Mouse (Mus musculus) midbrain, embryonic 12.5 days (tissue): ENCODE results near the gene Lrrc8d. TPM values are rescaled to one million over a fixed set of nuclear protein-coding genes. Genes with fewer than 3 reads are reported as not detected.

Experiments
- ATAC-seq: fragments of 200-750 bp; cut with Nextera tagmentation; 2 replicates; pipeline ENCODE4 v1.8.0; 2017; ENCODE audit warnings: low read depth, moderate TSS enrichment, moderate library complexity; ENCODE audit not compliant: low FRiP score
- H3K27ac ChIP-seq: fragments of 300-500 bp; sonication (generic); replicated peaks from 2 replicates; pipeline ENCODE4 v1.5.1; 2016; ENCODE audit warnings: mild to moderate bottlenecking
- H3K27me3 ChIP-seq: fragments of 300-500 bp; sonication (generic); 2 replicates; pipeline ENCODE4 v1.6.1; 2016; ENCODE audit warnings: mild to moderate bottlenecking
- H3K36me3 ChIP-seq: fragments of 300-500 bp; sonication (generic); 2 replicates; pipeline ENCODE4 v1.6.1; 2016
- H3K4me1 ChIP-seq: fragments of 300-500 bp; sonication (generic); 2 replicates; pipeline ENCODE4 v1.6.1; 2016
- H3K4me2 ChIP-seq: fragments of 300-500 bp; sonication (generic); replicated peaks from 2 replicates; pipeline ENCODE4 v1.6.1; 2016; ENCODE audit warnings: mild to moderate bottlenecking, moderate library complexity
- H3K4me3 ChIP-seq: fragments of 300-500 bp; sonication (generic); 2 replicates; pipeline ENCODE4 v1.5.1; 2016; ENCODE audit warnings: mild to moderate bottlenecking
- H3K9ac ChIP-seq: fragments of 300-500 bp; sonication (generic); replicated peaks from 2 replicates; pipeline ENCODE4 v1.6.1; 2016; ENCODE audit warnings: mild to moderate bottlenecking, moderate library complexity
- H3K9me3 ChIP-seq: fragments of 300-500 bp; sonication (generic); 2 replicates; pipeline ENCODE4 v1.6.1; 2016; ENCODE audit warnings: mild to moderate bottlenecking
- WGBS: fragments of 180-500 bp; shearing (Covaris S2); methylation state at CpG from one replicate; pipeline ENCODE4 v1.1.7; 2016; 5-methylcytosine and 5-hydroxymethylcytosine counted together
- polyA plus RNA-seq: library from polyadenylated mRNA; unstranded; fragments of >200 nt; fragmentation: Nextera tagmentation; extraction: Ambion mirVana; gene quantifications from 2 replicates; pipeline ENCODE4 v1.2.1, GENCODE M21; 2016

Lrrc8d gene
- polyA plus RNA-seq, 1 experiment from 2014 or later, result 34.7 TPM

DNA sequence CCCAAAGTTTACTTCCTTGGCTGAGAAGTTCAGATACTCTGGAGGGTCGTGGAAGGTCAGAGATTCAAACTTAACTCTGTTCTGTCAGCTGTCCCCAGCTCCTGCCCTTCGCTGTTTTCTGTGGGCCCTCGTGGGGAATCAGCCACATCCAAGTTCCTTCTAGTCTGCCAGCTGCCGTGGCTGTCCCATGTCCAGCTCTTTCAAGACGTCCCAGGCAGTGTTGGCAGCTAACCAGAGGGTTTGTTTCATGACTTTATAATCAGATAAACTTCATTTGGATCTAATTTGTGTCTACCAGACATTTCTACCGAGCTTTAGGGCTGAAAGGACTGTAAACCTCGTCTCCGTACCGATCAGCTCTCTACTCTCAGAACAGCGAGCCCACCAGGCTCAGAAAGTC is 87.8 kb downstream of the Lrrc8d start:
- H3K36me3 ChIP-seq, result no peaks in the 10 kb centered on the region
- H3K9ac ChIP-seq, result no peak overlapping the region
- H3K4me3 ChIP-seq, result no peak overlapping the region
- H3K4me1 ChIP-seq, result peaks cover 19% of the 10 kb centered on the region
- H3K4me2 ChIP-seq, result no peak overlapping the region
- no peak overlapping the region for H3K27ac ChIP-seq
- no peaks in the 10 kb centered on the region for H3K9me3 ChIP-seq
- no peak for ATAC-seq
- WGBS, result 82% methylated on average over 10 of the region's 10 CpGs
- H3K27me3 ChIP-seq, result no peaks in the 10 kb centered on the region

DNA sequence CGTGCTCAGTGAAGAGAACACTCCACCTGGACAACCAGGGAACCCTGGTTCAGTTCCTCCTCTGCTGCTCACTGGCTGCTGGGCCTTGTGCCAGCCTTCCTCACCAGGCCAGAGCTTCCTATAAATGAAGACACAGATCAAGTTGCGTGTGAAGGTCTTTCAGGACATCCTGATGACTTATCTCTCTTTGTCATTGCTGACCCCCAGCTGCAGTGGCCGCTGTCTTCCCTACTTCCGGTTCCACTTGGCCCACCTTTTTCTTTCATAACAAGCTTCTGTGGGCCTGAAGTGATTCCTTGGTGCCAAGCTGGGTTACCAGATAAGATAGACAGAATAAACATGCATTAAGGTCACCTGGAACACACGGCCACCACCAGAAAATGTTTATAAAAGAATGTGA is 90.0 kb downstream of the Lrrc8d start:
- H3K4me3 ChIP-seq, result no peak overlapping the region
- 92% methylated on average over 5 of the region's 5 CpGs for WGBS
- H3K27me3 ChIP-seq, result no peaks in the 10 kb centered on the region
- no peaks in the 10 kb centered on the region for H3K9me3 ChIP-seq
- H3K4me2 ChIP-seq, result no peak overlapping the region
- no peak overlapping the region for H3K27ac ChIP-seq
- no peak overlapping the region for H3K9ac ChIP-seq
- no peak for ATAC-seq
- no peaks in the 10 kb centered on the region for H3K36me3 ChIP-seq
- peaks cover 28% of the 10 kb centered on the region for H3K4me1 ChIP-seq

- Histone ChIP-seq H3K4me3 (no peak overlapping the region), H3K27me3 (no peaks in the 10 kb centered on the region), H3K27ac (peak overlapping the region; percentile 63), H3K36me3 (no peaks in the 10 kb centered on the region), H3K9me3 (no peaks in the 10 kb centered on the region), H3K4me1 (peaks cover 21% of the 10 kb centered on the region), H3K4me2 (peak overlapping the region; percentile 26), H3K9ac (no peak overlapping the region)
- ATAC-seq, result peak; percentile 42
- 23% methylated on average over 8 of the region's 8 CpGs for WGBS
These were observed 92.6 kb downstream of the Lrrc8d start for GRCm38 (mm10) chr5:105792331-105792801.

DNA sequence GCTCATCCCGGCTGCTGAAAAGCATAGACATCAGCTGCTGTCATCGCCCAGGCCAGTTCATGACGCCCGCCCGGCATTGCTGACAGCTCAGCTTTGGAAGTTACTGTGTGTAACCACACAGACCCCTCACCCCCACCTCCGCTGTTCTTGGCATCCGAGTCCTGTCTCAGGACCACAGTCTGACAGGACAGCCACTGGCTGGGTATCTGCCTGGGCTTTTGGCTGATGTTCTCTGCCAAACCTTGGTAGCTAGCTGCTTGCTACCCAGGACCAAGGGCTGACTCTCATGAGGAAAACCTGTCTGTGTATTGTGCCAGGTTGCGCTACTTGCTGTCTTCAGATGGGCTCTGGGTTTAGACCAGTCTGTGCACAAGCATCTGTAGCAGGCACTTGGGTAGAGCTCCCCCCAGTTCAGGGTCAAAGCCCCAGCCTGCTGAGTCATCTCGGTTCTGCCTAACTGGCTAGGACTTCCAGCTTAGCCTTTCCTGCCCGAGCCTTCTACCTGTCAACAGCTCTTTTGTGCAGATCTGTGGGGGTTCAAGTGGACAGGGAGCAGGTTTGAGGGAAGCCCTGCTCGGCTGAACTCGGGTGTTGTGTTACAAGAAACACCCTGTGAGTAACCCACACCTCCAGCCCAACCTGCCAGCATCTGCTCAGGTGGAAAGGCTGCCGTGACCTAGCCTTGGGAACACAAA is 93.2 kb downstream of the Lrrc8d start:
- 35% methylated on average over 13 of the region's 13 CpGs for WGBS
- H3K4me2 ChIP-seq, result peak overlapping the region; percentile 26; the same call in 1 of the 2 replicates

DNA sequence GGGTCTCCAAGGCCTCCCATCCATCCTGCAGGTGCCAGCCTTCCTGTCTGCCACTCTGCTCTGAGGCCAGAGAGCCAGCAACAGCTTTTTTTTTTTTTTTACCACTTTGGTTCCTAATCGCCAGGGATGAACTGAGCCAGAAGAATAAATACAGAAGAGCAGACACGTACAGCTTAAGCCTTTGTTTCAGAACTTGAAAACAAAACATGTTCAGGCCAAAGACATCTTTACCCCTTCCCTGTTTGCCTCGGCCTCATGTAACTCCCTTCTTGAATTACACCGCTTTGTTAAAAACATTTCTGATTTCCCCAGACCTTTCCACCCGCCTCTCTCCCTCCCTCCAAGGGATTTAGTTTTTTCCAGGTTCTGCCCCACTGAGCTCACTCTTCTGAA is 93.8 kb downstream of the Lrrc8d start:
- no peaks in the 10 kb centered on the region for H3K9me3 ChIP-seq
- no peak overlapping the region for H3K4me2 ChIP-seq
- H3K27ac ChIP-seq, result peak overlapping the region; percentile 63; the same call in 1 of the 2 replicates
- no peaks in the 10 kb centered on the region for H3K36me3 ChIP-seq
- 34% methylated on average over 5 of the region's 5 CpGs for WGBS
- no peak overlapping the region for H3K4me3 ChIP-seq
- peaks cover 21% of the 10 kb centered on the region for H3K4me1 ChIP-seq
- H3K9ac ChIP-seq, result no peak overlapping the region
- no peaks in the 10 kb centered on the region for H3K27me3 ChIP-seq
- no peak for ATAC-seq

More for the DNA sequence above, 93.2 kb downstream of the Lrrc8d start:
- Histone ChIP-seq H3K36me3 (no peaks in the 10 kb centered on the region), H3K27ac (peak overlapping the region; percentile 63), H3K9me3 (no peaks in the 10 kb centered on the region), H3K27me3 (no peaks in the 10 kb centered on the region), H3K4me1 (peaks cover 21% of the 10 kb centered on the region), H3K9ac (no peak overlapping the region), H3K4me3 (no peak overlapping the region)
- peak; percentile 66 for ATAC-seq

- no peaks in the 10 kb centered on the region for H3K9me3 ChIP-seq
- no peak overlapping the region for H3K4me3 ChIP-seq
- no peaks in the 10 kb centered on the region for H3K27me3 ChIP-seq
- H3K36me3 ChIP-seq, result no peaks in the 10 kb centered on the region
- WGBS, result 93% methylated on average over 4 of the region's 4 CpGs
- no peak overlapping the region for H3K9ac ChIP-seq
- H3K4me2 ChIP-seq, result no peak overlapping the region
- peaks cover 16% of the 10 kb centered on the region for H3K4me1 ChIP-seq
- H3K27ac ChIP-seq, result no peak overlapping the region
- no peak for ATAC-seq
These were observed 98.7 kb downstream of the Lrrc8d start for GRCm38 (mm10) chr5:105798421-105798820.

DNA sequence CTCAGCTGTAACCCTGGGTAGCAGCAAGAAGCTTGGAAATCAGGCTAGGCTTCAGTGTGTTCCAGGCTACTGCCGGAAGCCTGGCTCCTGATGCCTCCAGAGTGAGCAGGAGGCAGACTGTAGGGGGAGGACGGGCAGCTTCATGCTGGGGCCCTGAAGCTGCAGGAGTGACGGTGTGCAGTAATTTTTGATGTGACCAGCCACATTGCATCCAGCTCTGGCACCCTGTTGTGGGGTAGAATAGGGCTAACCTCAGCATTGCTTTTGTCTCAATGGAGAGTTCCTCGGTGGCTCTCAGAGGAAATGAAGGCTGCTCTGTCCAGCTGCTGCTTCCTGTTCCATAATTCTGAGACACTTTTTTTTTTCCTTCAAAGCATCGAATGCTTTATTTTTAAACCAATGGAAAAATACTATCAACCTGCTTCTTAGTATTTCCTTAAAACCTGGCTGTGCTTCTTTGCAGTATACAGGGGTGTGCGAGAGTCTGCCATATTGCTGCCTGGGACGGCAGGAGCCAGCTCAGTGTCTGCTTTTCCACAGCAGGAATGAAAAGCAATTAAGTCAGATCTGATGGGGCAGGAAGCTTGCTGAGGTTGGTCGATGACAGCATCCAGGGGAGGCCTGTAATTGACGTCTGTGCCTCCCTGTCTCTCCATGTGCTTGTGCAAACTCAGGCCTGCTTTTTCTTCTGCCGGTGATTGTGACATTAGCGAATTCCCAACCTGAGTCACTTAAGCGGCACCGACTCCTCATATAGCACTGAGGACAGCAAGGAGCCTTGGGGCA is 100.3 kb downstream of the Lrrc8d start:
- peak; percentile 48; the same call in 1 of the 2 replicates for ATAC-seq
- peak overlapping the region; percentile 71 for H3K27ac ChIP-seq
- no peak overlapping the region for H3K4me2 ChIP-seq
- no peak overlapping the region for H3K4me3 ChIP-seq
- no peaks in the 10 kb centered on the region for H3K36me3 ChIP-seq
- H3K27me3 ChIP-seq, result no peaks in the 10 kb centered on the region
- 30% methylated on average over 13 of the region's 13 CpGs for WGBS
- H3K9me3 ChIP-seq, result no peaks in the 10 kb centered on the region
- H3K9ac ChIP-seq, result no peak overlapping the region
- H3K4me1 ChIP-seq, result peaks cover 16% of the 10 kb centered on the region

DNA sequence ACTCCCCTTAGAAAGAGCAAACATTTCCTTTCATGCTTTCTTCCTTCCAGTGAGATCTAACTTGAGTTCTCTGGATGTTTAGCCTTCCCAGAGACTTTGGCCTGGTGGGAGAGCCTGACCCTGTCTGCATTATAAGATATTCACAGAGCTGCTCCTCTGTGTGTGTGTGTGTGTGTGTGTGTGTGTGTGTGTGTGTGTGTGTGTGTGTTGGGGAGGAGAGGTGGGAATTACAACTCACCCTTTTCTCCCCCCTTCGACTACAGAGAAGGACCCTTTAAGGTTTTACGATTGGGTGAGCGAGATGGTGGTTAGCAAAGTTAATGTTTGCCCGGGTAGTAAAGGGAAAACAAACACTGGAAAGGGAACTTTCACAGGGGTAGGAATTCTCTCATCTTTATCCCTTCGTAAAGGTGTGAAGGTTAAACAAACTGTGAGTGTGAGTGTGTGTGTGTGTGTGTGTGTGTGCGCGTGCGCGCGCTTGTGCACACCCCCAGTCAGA is 101.3 kb downstream of the Lrrc8d start:
- WGBS, result 85% methylated on average over 10 of the region's 10 CpGs
- H3K27ac ChIP-seq, result no peak overlapping the region

GRCm38 (mm10) chr5:105805955-105806354 is 106.2 kb downstream of the Lrrc8d start:
- 90% methylated on average over 12 of the region's 12 CpGs for WGBS
- Histone ChIP-seq H3K9me3 (no peaks in the 10 kb centered on the region), H3K27ac (no peak overlapping the region), H3K4me1 (peaks cover under 1% of the 10 kb centered on the region; the same call in 1 of the 2 replicates), H3K36me3 (no peaks in the 10 kb centered on the region), H3K4me3 (no peak overlapping the region), H3K9ac (no peak overlapping the region), H3K4me2 (no peak overlapping the region), H3K27me3 (no peaks in the 10 kb centered on the region)
- no peak for ATAC-seq

More for the DNA sequence above, 101.3 kb downstream of the Lrrc8d start:
- H3K36me3 ChIP-seq, result no peaks in the 10 kb centered on the region
- H3K4me2 ChIP-seq, result no peak overlapping the region
- H3K4me1 ChIP-seq, result peaks cover 16% of the 10 kb centered on the region
- ATAC-seq, result no peak
- no peak overlapping the region for H3K4me3 ChIP-seq
- no peak overlapping the region for H3K9ac ChIP-seq
- H3K9me3 ChIP-seq, result no peaks in the 10 kb centered on the region
- no peaks in the 10 kb centered on the region for H3K27me3 ChIP-seq

GRCm38 (mm10) chr5:105807461-105807860 is 107.7 kb downstream of the Lrrc8d start:
- Histone ChIP-seq H3K27ac (no peak overlapping the region), H3K36me3 (peaks cover 13% of the 10 kb centered on the region), H3K4me2 (no peak overlapping the region), H3K9ac (no peak overlapping the region), H3K27me3 (no peaks in the 10 kb centered on the region), H3K9me3 (peaks cover 5% of the 10 kb centered on the region), H3K4me3 (no peak overlapping the region), H3K4me1 (no peaks in the 10 kb centered on the region)
- ATAC-seq, result no peak
- WGBS, result 76% methylated on average over 7 of the region's 7 CpGs

- Histone ChIP-seq H3K9me3 (peaks cover 12% of the 10 kb centered on the region), H3K27ac (no peak overlapping the region), H3K36me3 (peaks cover 29% of the 10 kb centered on the region), H3K4me3 (no peak overlapping the region), H3K4me2 (no peak overlapping the region), H3K27me3 (no peaks in the 10 kb centered on the region), H3K4me1 (no peaks in the 10 kb centered on the region), H3K9ac (no peak overlapping the region)
- 89% methylated on average over 11 of the region's 11 CpGs for WGBS
- ATAC-seq, result no peak
These were observed 109.3 kb downstream of the Lrrc8d start for GRCm38 (mm10) chr5:105809056-105809455.

DNA sequence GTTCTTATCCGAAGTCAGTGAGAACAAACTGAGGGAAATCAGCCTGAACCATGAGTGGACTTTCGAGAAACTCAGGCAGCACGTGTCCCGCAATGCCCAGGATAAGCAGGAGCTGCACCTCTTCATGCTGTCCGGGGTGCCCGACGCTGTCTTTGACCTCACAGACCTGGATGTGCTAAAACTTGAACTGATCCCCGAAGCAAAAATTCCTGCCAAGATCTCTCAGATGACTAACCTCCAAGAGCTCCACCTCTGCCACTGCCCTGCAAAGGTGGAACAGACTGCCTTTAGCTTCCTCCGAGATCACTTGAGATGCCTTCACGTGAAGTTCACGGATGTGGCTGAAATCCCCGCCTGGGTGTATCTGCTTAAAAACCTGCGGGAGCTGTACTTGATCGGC is 113.3 kb downstream of the Lrrc8d start:
- H3K9me3 ChIP-seq, result peaks cover 12% of the 10 kb centered on the region
- no peak overlapping the region for H3K4me3 ChIP-seq
- no peaks in the 10 kb centered on the region for H3K27me3 ChIP-seq
- H3K36me3 ChIP-seq, result peaks cover 44% of the 10 kb centered on the region
- no peak overlapping the region for H3K4me2 ChIP-seq
- WGBS, result 98% methylated on average over 14 of the region's 14 CpGs
- no peak overlapping the region for H3K9ac ChIP-seq
- no peak for ATAC-seq
- peaks cover 10% of the 10 kb centered on the region for H3K4me1 ChIP-seq
- no peak overlapping the region for H3K27ac ChIP-seq
